Mouse (Mus musculus): Measurements from ENCODE around the gene Dock1. TPM values are rescaled to one million over a fixed set of nuclear protein-coding genes. Genes with fewer than 3 reads are reported as not detected.
A peak's percentile ranks its signal among the peaks of the same experiment; 100 is the strongest.

Gene Dock1
- total and polyA plus RNA-seq, 2 experiments from 2014 or later = 8.0 to 15.2 TPM

DNA sequence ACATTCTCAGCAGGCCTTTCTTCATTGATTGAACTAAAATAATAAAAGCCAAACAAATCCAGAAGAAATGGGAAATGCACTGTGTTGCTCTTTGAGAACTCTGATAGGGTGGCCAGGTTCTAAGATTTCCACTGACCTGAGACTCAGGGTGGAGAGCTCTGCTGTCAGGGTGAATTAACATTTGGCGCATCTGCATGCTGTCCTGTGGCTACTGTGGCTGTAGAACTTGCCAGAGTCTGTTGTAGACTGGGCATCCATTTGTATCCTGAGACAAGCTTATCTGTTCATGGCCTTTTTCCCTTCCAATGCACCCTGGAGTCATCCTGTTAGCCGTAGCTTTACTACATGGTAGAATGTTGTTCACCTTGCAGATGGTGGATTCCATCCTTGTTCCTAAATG is 169.6 kb downstream of the Dock1 start:
- no peak for TF ChIP-seq CTCF (IDR thresholded peaks at IDR 0.05; ENCODE audit: low read depth)
- ATAC-seq = no peak
- WGBS = 75% methylated on average over 2 of the region's 2 CpGs
- DNase-seq (ENCODE audit: low spot score) = peak; percentile 10
- Histone ChIP-seq H3K27ac (no peak overlapping the region), H3K36me3 (ENCODE audit: insufficient read depth, low read length) (no peaks in the 10 kb centered on the region), H3K4me3 (ENCODE audit: low read length) (no peak overlapping the region), H3K4me1 (ENCODE audit: insufficient read depth, low read length) (no peaks in the 10 kb centered on the region), H3K4me2 (ENCODE audit: low read depth, low read length) (no peak overlapping the region), H3K9me3 (ENCODE audit: low read length) (no peaks in the 10 kb centered on the region), H3K27me3 (ENCODE audit: insufficient read depth, low read length) (no peaks in the 10 kb centered on the region), H3K9ac (replicated peaks; ENCODE audit: low read length) (no peak overlapping the region)

DNA sequence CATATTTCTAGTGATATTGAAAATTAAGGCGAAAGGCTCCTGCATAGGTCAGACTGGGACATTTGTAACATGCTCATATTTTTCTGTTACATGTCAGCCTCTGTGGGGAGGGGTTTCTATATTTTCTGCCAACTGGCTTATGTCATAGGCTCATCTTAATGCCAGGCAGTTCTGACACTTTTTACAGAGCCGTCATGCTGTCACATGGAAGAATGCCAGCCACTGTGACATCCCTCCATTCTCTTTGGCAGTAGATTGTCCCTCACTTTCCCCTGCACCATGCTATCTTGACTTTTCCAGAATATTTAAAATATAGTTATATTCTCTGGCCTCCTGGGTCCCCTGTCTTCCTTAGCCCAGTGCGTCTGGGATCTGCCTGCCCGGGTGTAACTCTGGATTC is 172.3 kb downstream of the Dock1 start:
- Histone ChIP-seq H3K4me1 (ENCODE audit: insufficient read depth, low read length) (no peaks in the 10 kb centered on the region), H3K4me2 (ENCODE audit: low read depth, low read length) (no peak overlapping the region), H3K9ac (replicated peaks; ENCODE audit: low read length) (no peak overlapping the region), H3K27ac (no peak overlapping the region), H3K4me3 (ENCODE audit: low read length) (no peak overlapping the region), H3K27me3 (ENCODE audit: insufficient read depth, low read length) (no peaks in the 10 kb centered on the region), H3K9me3 (ENCODE audit: low read length) (no peaks in the 10 kb centered on the region), H3K36me3 (ENCODE audit: insufficient read depth, low read length) (no peaks in the 10 kb centered on the region)
- TF ChIP-seq CTCF (IDR thresholded peaks at IDR 0.05; ENCODE audit: low read depth) = no peak
- WGBS = 70% methylated on average over 4 of the region's 4 CpGs
- DNase-seq (ENCODE audit: low spot score) (peak; percentile 52), ATAC-seq (no peak)

DNA sequence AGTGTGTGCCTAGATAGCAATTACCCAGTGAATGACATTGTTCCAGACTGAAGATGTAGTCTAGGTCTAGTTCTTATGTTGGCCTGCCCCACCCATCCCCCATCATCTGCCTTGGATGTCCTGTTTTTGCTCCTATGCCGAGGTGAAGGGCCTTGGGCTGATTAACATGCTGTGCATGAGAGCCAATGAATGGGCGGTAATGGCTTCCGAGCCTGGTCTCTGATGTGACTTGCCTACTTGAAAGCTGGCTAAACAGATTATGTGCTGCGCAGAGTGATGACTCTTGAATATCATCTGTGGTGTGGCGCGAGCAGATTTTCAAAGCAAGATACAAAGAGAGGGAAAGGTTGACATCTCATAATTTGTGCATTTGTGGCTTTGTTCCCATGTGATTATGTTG is 191.5 kb downstream of the Dock1 start:
- ATAC-seq = no peak; the same call in 1 of the 2 replicates
- Histone ChIP-seq H3K36me3 (ENCODE audit: insufficient read depth, low read length) (no peaks in the 10 kb centered on the region), H3K4me1 (ENCODE audit: insufficient read depth, low read length) (no peaks in the 10 kb centered on the region), H3K27me3 (ENCODE audit: insufficient read depth, low read length) (no peaks in the 10 kb centered on the region), H3K27ac (no peak overlapping the region), H3K4me3 (ENCODE audit: low read length) (no peak overlapping the region), H3K9ac (replicated peaks; ENCODE audit: low read length) (no peak overlapping the region), H3K9me3 (ENCODE audit: low read length) (no peaks in the 10 kb centered on the region), H3K4me2 (ENCODE audit: low read depth, low read length) (no peak overlapping the region)
- 54% methylated on average over 6 of the region's 6 CpGs for WGBS
- TF ChIP-seq CTCF (IDR thresholded peaks at IDR 0.05; ENCODE audit: low read depth) = no peak
- DNase-seq (ENCODE audit: low spot score) = no peak

DNA sequence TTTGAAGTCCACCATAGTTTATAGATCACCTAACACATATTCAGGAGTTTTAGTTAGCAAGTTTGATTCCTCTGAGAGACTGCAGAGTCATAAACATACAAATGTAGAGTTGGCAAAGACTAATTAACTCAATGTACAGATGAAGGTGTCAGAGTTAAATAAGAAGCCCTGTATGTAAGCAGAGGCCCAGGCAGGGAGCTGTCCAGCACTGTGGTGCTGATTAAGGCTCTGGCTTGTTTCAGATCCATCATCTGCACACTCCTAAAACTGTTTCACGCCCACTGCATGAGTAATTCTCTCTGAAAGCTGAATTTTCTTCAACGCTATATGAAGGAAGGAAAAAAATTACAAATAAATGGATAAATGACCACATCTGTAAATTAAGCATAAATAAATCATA is 193.7 kb downstream of the Dock1 start:
- Histone ChIP-seq H3K27me3 (ENCODE audit: insufficient read depth, low read length) (no peaks in the 10 kb centered on the region), H3K9me3 (ENCODE audit: low read length) (no peaks in the 10 kb centered on the region), H3K4me1 (ENCODE audit: insufficient read depth, low read length) (no peaks in the 10 kb centered on the region), H3K36me3 (ENCODE audit: insufficient read depth, low read length) (no peaks in the 10 kb centered on the region), H3K27ac (no peak overlapping the region), H3K9ac (replicated peaks; ENCODE audit: low read length) (no peak overlapping the region), H3K4me3 (ENCODE audit: low read length) (no peak overlapping the region), H3K4me2 (ENCODE audit: low read depth, low read length) (no peak overlapping the region)
- peak; percentile 28 for DNase-seq (ENCODE audit: low spot score)
- no peak for TF ChIP-seq CTCF (IDR thresholded peaks at IDR 0.05; ENCODE audit: low read depth)
- no peak for ATAC-seq
- 85% methylated on average over 2 of the region's 2 CpGs for WGBS

DNA sequence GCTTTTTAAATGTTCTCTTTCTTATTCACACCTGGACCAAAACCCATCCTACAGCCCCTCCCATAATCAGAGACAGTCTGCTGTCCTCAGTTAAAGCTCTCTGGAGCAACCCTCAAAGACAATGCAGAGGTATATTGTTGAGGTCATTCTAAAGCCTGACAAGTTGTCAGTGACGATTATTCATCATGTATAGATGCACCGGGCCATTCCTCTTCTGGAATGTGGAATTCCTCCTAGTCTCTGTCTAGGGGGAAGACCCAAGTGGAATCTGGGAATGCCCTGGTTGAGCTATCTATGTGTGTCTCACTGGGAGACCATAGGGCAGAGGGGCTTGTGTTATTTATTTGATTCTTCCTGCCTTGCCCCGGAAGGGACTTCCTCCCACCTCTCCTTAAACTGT is 202.1 kb downstream of the Dock1 start:
- WGBS = 70% methylated on average over 3 of the region's 3 CpGs
- H3K4me1 ChIP-seq (ENCODE audit: insufficient read depth, low read length) = no peaks in the 10 kb centered on the region
- H3K27me3 ChIP-seq (ENCODE audit: insufficient read depth, low read length) = no peaks in the 10 kb centered on the region
- no peak overlapping the region for H3K9ac ChIP-seq (replicated peaks; ENCODE audit: low read length)
- DNase-seq (ENCODE audit: low spot score) = no peak
- H3K4me2 ChIP-seq (ENCODE audit: low read depth, low read length) = no peak overlapping the region
- H3K4me3 ChIP-seq (ENCODE audit: low read length) = no peak overlapping the region
- H3K9me3 ChIP-seq (ENCODE audit: low read length) = no peaks in the 10 kb centered on the region
- no peak for ATAC-seq
- H3K36me3 ChIP-seq (ENCODE audit: insufficient read depth, low read length) = no peaks in the 10 kb centered on the region
- TF ChIP-seq CTCF (IDR thresholded peaks at IDR 0.05; ENCODE audit: low read depth) = no peak
- H3K27ac ChIP-seq = no peak overlapping the region

DNA sequence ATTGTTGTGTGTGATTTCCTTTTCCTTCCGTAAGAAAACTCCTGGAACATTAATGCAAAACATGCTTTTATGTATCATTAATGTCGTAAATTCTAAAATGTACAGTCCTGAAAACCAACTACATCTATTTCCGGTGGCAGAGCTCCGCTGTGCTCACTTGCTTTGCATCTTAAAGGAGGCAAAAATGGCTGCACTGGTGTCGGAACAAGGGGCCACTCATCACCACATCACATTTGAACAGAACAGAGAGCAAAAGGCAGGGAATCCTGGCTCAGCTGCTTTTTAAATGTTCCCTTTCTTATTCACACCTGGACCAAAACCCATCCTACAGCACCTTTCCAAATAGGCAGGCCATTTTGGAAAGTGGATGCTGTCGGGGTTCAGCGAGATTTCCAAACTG is 202.5 kb downstream of the Dock1 start:
- H3K27me3 ChIP-seq (ENCODE audit: insufficient read depth, low read length) = no peaks in the 10 kb centered on the region
- no peak overlapping the region for H3K4me3 ChIP-seq (ENCODE audit: low read length)
- DNase-seq (ENCODE audit: low spot score) = no peak
- H3K9ac ChIP-seq (replicated peaks; ENCODE audit: low read length) = no peak overlapping the region
- no peaks in the 10 kb centered on the region for H3K4me1 ChIP-seq (ENCODE audit: insufficient read depth, low read length)
- H3K27ac ChIP-seq = no peak overlapping the region
- 85% methylated on average over 7 of the region's 7 CpGs for WGBS
- no peaks in the 10 kb centered on the region for H3K9me3 ChIP-seq (ENCODE audit: low read length)
- H3K36me3 ChIP-seq (ENCODE audit: insufficient read depth, low read length) = no peaks in the 10 kb centered on the region
- no peak for TF ChIP-seq CTCF (IDR thresholded peaks at IDR 0.05; ENCODE audit: low read depth)
- no peak for ATAC-seq
- H3K4me2 ChIP-seq (ENCODE audit: low read depth, low read length) = no peak overlapping the region

DNA sequence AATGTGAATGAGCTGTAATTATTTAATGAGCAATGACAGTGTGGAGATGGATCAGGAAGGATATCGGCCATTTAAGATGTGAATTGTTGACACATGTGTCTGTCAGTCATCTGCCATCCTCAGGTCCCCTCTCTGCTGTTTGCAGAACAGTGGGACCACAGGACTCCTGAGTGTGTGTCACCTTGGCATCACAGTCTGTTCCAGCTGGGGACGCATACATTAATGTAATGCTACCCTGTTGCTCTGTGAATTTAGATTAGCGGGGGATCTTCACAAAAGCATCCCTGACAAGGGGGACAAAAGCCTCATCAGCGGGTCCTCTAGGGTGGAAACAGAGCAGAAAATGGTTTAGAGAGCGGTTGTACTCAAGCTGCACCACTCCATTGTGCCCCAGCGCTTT is 208.5 kb downstream of the Dock1 start:
- no peak for TF ChIP-seq CTCF (IDR thresholded peaks at IDR 0.05; ENCODE audit: low read depth)
- H3K27ac ChIP-seq = no peak overlapping the region
- ATAC-seq = no peak
- no peaks in the 10 kb centered on the region for H3K27me3 ChIP-seq (ENCODE audit: insufficient read depth, low read length)
- H3K4me3 ChIP-seq (ENCODE audit: low read length) = no peak overlapping the region
- no peaks in the 10 kb centered on the region for H3K4me1 ChIP-seq (ENCODE audit: insufficient read depth, low read length)
- H3K4me2 ChIP-seq (ENCODE audit: low read depth, low read length) = no peak overlapping the region
- H3K9ac ChIP-seq (replicated peaks; ENCODE audit: low read length) = no peak overlapping the region
- H3K36me3 ChIP-seq (ENCODE audit: insufficient read depth, low read length) = no peaks in the 10 kb centered on the region
- DNase-seq (ENCODE audit: low spot score) = no peak
- WGBS = 29% methylated on average over 6 of the region's 6 CpGs
- H3K9me3 ChIP-seq (ENCODE audit: low read length) = no peaks in the 10 kb centered on the region

Data from hindbrain, postnatal 0 days (tissue).